ENCODE assay signal across 13 mouse cellular contexts in the genomic region with DNA sequence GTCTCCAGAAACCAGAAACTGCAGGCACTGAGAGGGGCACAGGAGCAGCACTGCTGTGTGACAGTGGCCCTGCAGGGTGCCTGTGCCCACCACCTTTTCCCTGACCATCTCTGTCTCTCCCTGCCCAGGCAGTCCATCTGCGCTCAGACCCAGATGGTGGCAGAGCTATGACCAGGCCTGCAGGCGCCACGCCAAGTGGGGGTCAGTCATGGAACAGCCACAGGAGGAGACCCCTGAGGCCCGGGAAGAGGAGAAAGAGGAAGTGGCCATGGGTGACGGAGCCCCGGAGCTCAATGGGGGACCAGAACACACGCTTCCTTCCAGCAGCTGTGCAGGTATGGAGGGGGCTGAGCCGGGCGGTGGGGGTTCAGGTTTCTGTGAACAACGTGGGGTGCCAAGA. TPM values are rescaled to one million over a fixed set of nuclear protein-coding genes. Genes with fewer than 3 reads are reported as not detected.
DNase-seq lines count a peak whose midpoint lies in the region; ATAC-seq and TF ChIP-seq lines count a peak whose summit lies in the region.
"Had no signal": no experiment of that assay in that cellular context is flagged by ENCODE, and none has a peak within 500 bp of the region (broad histone marks: within the 10 kb centered on the region; RNA-seq: fewer than 3 reads in every experiment).

No protein-coding gene starts in this region.

- H3K4me1 ChIP-seq in forebrain, embryonic 15.5 days, result no peaks in the 10 kb centered on the region
- H3K4me1 ChIP-seq in forebrain, postnatal 0 days (ENCODE audit: insufficient read depth), result no peaks in the 10 kb centered on the region
- H3K4me1 ChIP-seq in kidney, postnatal 0 days (replicated peaks; ENCODE audit: insufficient read depth, low read length), result peaks cover 37% of the 10 kb centered on the region
- H3K4me1 ChIP-seq in E14TG2a.4 (replicated peaks; ENCODE audit: low read depth, low read length), result peaks cover 67% of the 10 kb centered on the region
- H3K4me1 ChIP-seq in limb, embryonic 10.5 days, result peaks cover 47% of the 10 kb centered on the region

- 0 out of 2 replicates have a peak, but pooled peaks have one; percentile 4 for ATAC-seq in forebrain, embryonic 15.5 days (replicated peaks)
- ATAC-seq in forebrain, postnatal 0 days, result no peak
- ATAC-seq in kidney, postnatal 0 days (replicated peaks; ENCODE audit: low FRiP score, low read depth), result no peak
- ATAC-seq: forebrain, embryonic 16.5 days; liver, postnatal 0 days had no signal

- no peaks in the 10 kb centered on the region for H3K36me3 ChIP-seq in forebrain, embryonic 15.5 days
- H3K36me3 ChIP-seq in forebrain, postnatal 0 days (ENCODE audit: insufficient read depth), result no peaks in the 10 kb centered on the region
- H3K36me3 ChIP-seq in kidney, postnatal 0 days (ENCODE audit: insufficient read depth, low read length), result no peaks in the 10 kb centered on the region
- H3K36me3 ChIP-seq in E14TG2a.4 (ENCODE audit: insufficient read depth, low read length), result peaks cover 5% of the 10 kb centered on the region
- H3K36me3 ChIP-seq in limb, embryonic 10.5 days, result peaks cover 9% of the 10 kb centered on the region

- DNase-seq in forebrain, postnatal 0 days, result no peak
- DNase-seq in kidney, postnatal 0 days (ENCODE audit: low spot score), result no peak
- no peak for DNase-seq in kidney, postnatal 25 days
- no peak for DNase-seq in limb, embryonic 10.5 days (ENCODE audit: low spot score)
- no peak for DNase-seq in lung, postnatal 36 days
- DNase-seq: adrenal gland, postnatal 36 days; gastrocnemius, postnatal 10 days; kidney, adult 8-10 months; liver; liver, postnatal 0 days had no signal

- no peak overlapping the region for H3K27ac ChIP-seq in forebrain, embryonic 15.5 days (replicated peaks)
- H3K27ac ChIP-seq in forebrain, postnatal 0 days (ENCODE audit: low read depth, low read length), result no peak overlapping the region
- H3K27ac ChIP-seq in kidney, postnatal 0 days, result 0 out of 2 replicates have a peak overlapping the region, but pooled peaks have one; percentile 2
- H3K27ac ChIP-seq in limb, embryonic 10.5 days, result peak overlapping the region; percentile 22

- H3K9ac ChIP-seq in forebrain, embryonic 15.5 days (replicated peaks), result no peak overlapping the region
- no peak overlapping the region for H3K9ac ChIP-seq in forebrain, postnatal 0 days
- 0 out of 2 replicates have a peak overlapping the region, but pooled peaks have one; percentile 31 for H3K9ac ChIP-seq in kidney, postnatal 0 days (ENCODE audit: low read depth, low read length)
- H3K9ac ChIP-seq: liver, postnatal 0 days had no signal

- WGBS in forebrain, embryonic 15.5 days, result 89% methylated on average over 10 of the region's 10 CpGs
- WGBS in forebrain, postnatal 0 days, result 90% methylated on average over 10 of the region's 10 CpGs
- 54% methylated on average over 10 of the region's 10 CpGs for WGBS in kidney, postnatal 0 days
- 87% methylated on average over 10 of the region's 10 CpGs for WGBS in limb, embryonic 10.5 days

- no peak overlapping the region for H3K4me2 ChIP-seq in forebrain, embryonic 15.5 days (replicated peaks)
- H3K4me2 ChIP-seq in forebrain, postnatal 0 days (ENCODE audit: low read depth), result no peak overlapping the region
- H3K4me2 ChIP-seq in kidney, postnatal 0 days (ENCODE audit: low read length), result no peak overlapping the region

- no peaks in the 10 kb centered on the region for H3K9me3 ChIP-seq in forebrain, embryonic 15.5 days
- H3K9me3 ChIP-seq in forebrain, postnatal 0 days (ENCODE audit: low read length), result no peaks in the 10 kb centered on the region
- no peaks in the 10 kb centered on the region for H3K9me3 ChIP-seq in kidney, postnatal 0 days (replicated peaks; ENCODE audit: low read length)
- H3K9me3 ChIP-seq in E14TG2a.4 (ENCODE audit: low read length), result no peaks in the 10 kb centered on the region
- no peaks in the 10 kb centered on the region for H3K9me3 ChIP-seq in limb, embryonic 10.5 days (replicated peaks)

- no peaks in the 10 kb centered on the region for H3K27me3 ChIP-seq in forebrain, embryonic 15.5 days
- no peaks in the 10 kb centered on the region for H3K27me3 ChIP-seq in forebrain, postnatal 0 days (ENCODE audit: insufficient read depth, low read length)
- H3K27me3 ChIP-seq in kidney, postnatal 0 days (ENCODE audit: insufficient read depth, low read length), result no peaks in the 10 kb centered on the region
- H3K27me3 ChIP-seq in E14TG2a.4 (ENCODE audit: insufficient read depth, low read length), result no peaks in the 10 kb centered on the region
- H3K27me3 ChIP-seq in limb, embryonic 10.5 days (ENCODE audit: low read depth, poor library complexity, severe bottlenecking), result no peaks in the 10 kb centered on the region

- no peak overlapping the region for H3K4me3 ChIP-seq in forebrain, embryonic 15.5 days
- H3K4me3 ChIP-seq in forebrain, postnatal 0 days (ENCODE audit: low read depth, low read length), result no peak overlapping the region
- H3K4me3 ChIP-seq in kidney, postnatal 0 days (replicated peaks; ENCODE audit: low read depth, low read length), result no peak overlapping the region
- H3K4me3 ChIP-seq in E14TG2a.4 (replicated peaks; ENCODE audit: low read length), result peak overlapping the region; percentile 1; the same call in 1 of the 2 replicates
- no peak overlapping the region for H3K4me3 ChIP-seq in limb, embryonic 10.5 days

- TF ChIP-seq CTCF in forebrain, postnatal 0 days (IDR thresholded peaks at IDR 0.05; ENCODE audit: low read depth), result no peak
- TF ChIP-seq CTCF in kidney, postnatal 0 days (IDR thresholded peaks at IDR 0.05; ENCODE audit: low read depth), result no peak
- TF ChIP-seq CTCF in E14TG2a.4 (conservative IDR thresholded peaks at IDR 0.05; ENCODE audit: low read length), result no peak

RNA-seq across cellular contexts. Expression of gene Fance, which starts 27.2 kb away (rescaled TPM):
- polyA plus RNA-seq in forebrain, embryonic 15.5 days (2015; fragmentation: Nextera tagmentation; extraction: Ambion mirVana), result 25.9 and 27.4 TPM in 2 replicates
- 32.5 and 35.2 TPM in 2 replicates for total RNA-seq in forebrain, postnatal 0 days (2014; rRNA removed)
- 31.2 and 31.4 TPM in 2 replicates for polyA plus RNA-seq in forebrain, postnatal 0 days (2015; fragmentation: Nextera tagmentation; extraction: Ambion mirVana)
- 24.9 and 29.5 TPM in 2 replicates for polyA plus RNA-seq in kidney, postnatal 0 days (2015; fragmentation: Nextera tagmentation; extraction: Ambion mirVana)
- polyA plus RNA-seq in limb, embryonic 10.5 days (2016; fragmentation: Nextera tagmentation; extraction: Ambion mirVana), result 32.9 and 35.5 TPM in 2 replicates

RNA-seq across cellular contexts. Expression of gene Rpl10a, which starts 42.1 kb away (rescaled TPM):
- 359 and 384 TPM in 2 replicates for polyA plus RNA-seq in forebrain, embryonic 15.5 days (2015; fragmentation: Nextera tagmentation; extraction: Ambion mirVana)
- 1,161 and 1,582 TPM in 2 replicates for total RNA-seq in forebrain, postnatal 0 days (2014; rRNA removed)
- polyA plus RNA-seq in forebrain, postnatal 0 days (2015; fragmentation: Nextera tagmentation; extraction: Ambion mirVana), result 366 and 462 TPM in 2 replicates
- 645 and 750 TPM in 2 replicates for polyA plus RNA-seq in kidney, postnatal 0 days (2015; fragmentation: Nextera tagmentation; extraction: Ambion mirVana)
- 502 and 576 TPM in 2 replicates for polyA plus RNA-seq in limb, embryonic 10.5 days (2016; fragmentation: Nextera tagmentation; extraction: Ambion mirVana)

RNA-seq across cellular contexts. Expression of gene Ppard, which starts 53.6 kb away (rescaled TPM):
- 1.3 and 1.4 TPM in 2 replicates for polyA plus RNA-seq in forebrain, embryonic 15.5 days (2015; fragmentation: Nextera tagmentation; extraction: Ambion mirVana)
- total RNA-seq in forebrain, postnatal 0 days (2014; rRNA removed), result 5.4 and 7.9 TPM in 2 replicates
- polyA plus RNA-seq in forebrain, postnatal 0 days (2015; fragmentation: Nextera tagmentation; extraction: Ambion mirVana), result 0.92 and 1.3 TPM in 2 replicates
- polyA plus RNA-seq in kidney, postnatal 0 days (2015; fragmentation: Nextera tagmentation; extraction: Ambion mirVana), result 1.8 and 2.0 TPM in 2 replicates
- 1.9 and 2.3 TPM in 2 replicates for polyA plus RNA-seq in limb, embryonic 10.5 days (2016; fragmentation: Nextera tagmentation; extraction: Ambion mirVana)

Comparison
In these comparisons a context has a peak if more than half of its experiments do, and no peak if none do; other contexts are left out.
1. H3K27ac ChIP-seq: peak in kidney, postnatal 0 days (single experiment) and limb, embryonic 10.5 days (single experiment); none in forebrain, embryonic 15.5 days (single experiment) and forebrain, postnatal 0 days (single experiment).